Mouse (Mus musculus) heart, embryonic 13.5 days (tissue): ENCODE measurements at regions not wholly inside any gene's neighbourhood (a gene's known extent, or its start where the extent isn't known, plus 50 kb on each side); places are given as distances from the start of the nearest gene placed in this dataset.
"Not testable (repeated sequence)": the region's sequence is repeated elsewhere in the genome, so short reads cannot be mapped to it uniquely, and the experiment has no call there.

Experiments
- ATAC-seq: fragments of 200-750 bp; cut with Nextera tagmentation; 2 replicates; pipeline ENCODE4 v1.8.0; 2017; ENCODE audit warnings: moderate TSS enrichment; ENCODE audit not compliant: insufficient number of reproducible peaks, low FRiP score, low TSS enrichment; ENCODE audit errors: extremely low read depth
- H3K27ac ChIP-seq: fragments of 300-500 bp; sonication (generic); replicated peaks from 2 replicates; pipeline ENCODE4 v1.5.1; 2015; ENCODE audit warnings: moderate library complexity, mild to moderate bottlenecking, inconsistent platforms
- H3K27me3 ChIP-seq: fragments of 300-500 bp; sonication (generic); replicated peaks from 2 replicates; pipeline ENCODE4 v1.6.1; 2015; ENCODE audit warnings: mild to moderate bottlenecking, inconsistent platforms
- H3K36me3 ChIP-seq: fragments of 300-500 bp; sonication (generic); 2 replicates; pipeline ENCODE4 v1.6.1; 2015; ENCODE audit warnings: mild to moderate bottlenecking, inconsistent platforms
- H3K4me1 ChIP-seq: fragments of 300-500 bp; sonication (generic); 2 replicates; pipeline ENCODE4 v1.6.1; 2015; ENCODE audit warnings: inconsistent platforms
- H3K4me2 ChIP-seq: fragments of 300-500 bp; sonication (generic); 2 replicates; pipeline ENCODE4 v1.6.1; 2015; ENCODE audit warnings: inconsistent platforms, mild to moderate bottlenecking, moderate library complexity
- H3K4me3 ChIP-seq: fragments of 300-500 bp; sonication (generic); 2 replicates; pipeline ENCODE4 v1.5.1; 2015; ENCODE audit warnings: moderate library complexity, mild to moderate bottlenecking, inconsistent platforms
- H3K9ac ChIP-seq: fragments of 300-500 bp; sonication (generic); 2 replicates; pipeline ENCODE4 v1.6.1; 2015; ENCODE audit warnings: inconsistent platforms, mild to moderate bottlenecking, moderate library complexity
- H3K9me3 ChIP-seq: fragments of 300-500 bp; sonication (generic); 2 replicates; pipeline ENCODE4 v1.6.1; 2016; ENCODE audit warnings: inconsistent platforms
- WGBS: fragments of 180-500 bp; shearing (Covaris S2); methylation state at CpG from one replicate; pipeline ENCODE4 v1.1.7; 2015; ENCODE audit warnings: mixed read lengths; 5-methylcytosine and 5-hydroxymethylcytosine counted together

GRCm38 (mm10) chr3:18452197-18452933, 504.2 kb downstream of the Cypt12 start:
- Histone ChIP-seq H3K4me1 (no peaks in the 10 kb centered on the region), H3K9me3 (no peaks in the 10 kb centered on the region), H3K27ac (no peak overlapping the region), H3K27me3 (no peaks in the 10 kb centered on the region), H3K4me3 (no peak overlapping the region), H3K36me3 (no peaks in the 10 kb centered on the region), H3K4me2 (no peak overlapping the region), H3K9ac (no peak overlapping the region)
- WGBS: 70% methylated on average over 3 of the region's 3 CpGs
- no peak for ATAC-seq

GRCm38 (mm10) chr3:18453220-18453985, 505.2 kb downstream of the Cypt12 start:
- Histone ChIP-seq H3K27ac (no peak overlapping the region), H3K9me3 (no peaks in the 10 kb centered on the region), H3K36me3 (no peaks in the 10 kb centered on the region), H3K9ac (no peak overlapping the region), H3K4me3 (no peak overlapping the region), H3K4me2 (no peak overlapping the region), H3K27me3 (no peaks in the 10 kb centered on the region), H3K4me1 (no peaks in the 10 kb centered on the region)
- 86% methylated on average over 3 of the region's 3 CpGs for WGBS
- ATAC-seq: no peak

DNA sequence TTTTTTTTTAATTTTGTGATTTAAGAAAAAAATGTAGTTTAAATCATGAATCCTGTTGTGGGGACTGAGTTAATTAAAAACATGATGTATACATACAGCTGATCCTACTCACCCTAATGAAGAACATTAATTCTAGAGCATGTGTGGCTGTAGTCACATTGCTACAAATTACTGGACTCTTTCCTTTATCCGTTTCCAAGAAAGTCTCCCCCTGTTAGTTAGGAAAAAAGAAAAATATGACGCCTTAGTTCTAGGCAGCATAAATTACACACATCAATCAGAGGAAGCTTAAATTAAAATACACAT, 505.7 kb downstream of the Cypt12 start:
- no peak for ATAC-seq
- WGBS: 77% methylated on average over 2 of the region's 2 CpGs

GRCm38 (mm10) chr3:18454558-18455191, 506.5 kb downstream of the Cypt12 start:
- not testable (repeated sequence) for H3K4me2 ChIP-seq, H3K9ac ChIP-seq, H3K36me3 ChIP-seq, H3K4me1 ChIP-seq, H3K27me3 ChIP-seq, ATAC-seq, H3K4me3 ChIP-seq, H3K27ac ChIP-seq, H3K9me3 ChIP-seq
- WGBS: 85% methylated on average over 4 of the region's 4 CpGs

More for the DNA sequence above, 505.7 kb downstream of the Cypt12 start:
- Histone ChIP-seq H3K9ac (no peak overlapping the region), H3K9me3 (no peaks in the 10 kb centered on the region), H3K27me3 (no peaks in the 10 kb centered on the region), H3K4me1 (no peaks in the 10 kb centered on the region), H3K27ac (no peak overlapping the region), H3K4me2 (no peak overlapping the region), H3K4me3 (no peak overlapping the region), H3K36me3 (no peaks in the 10 kb centered on the region)

GRCm38 (mm10) chr3:18456033-18456690, 508.0 kb downstream of the Cypt12 start:
- no peak for ATAC-seq
- H3K9ac ChIP-seq: no peak overlapping the region
- H3K27ac ChIP-seq: no peak overlapping the region
- no peaks in the 10 kb centered on the region for H3K27me3 ChIP-seq
- H3K4me3 ChIP-seq: no peak overlapping the region
- no peaks in the 10 kb centered on the region for H3K36me3 ChIP-seq
- H3K4me2 ChIP-seq: no peak overlapping the region
- H3K9me3 ChIP-seq: no peaks in the 10 kb centered on the region
- WGBS: 71% methylated on average over 2 of the region's 2 CpGs
- no peaks in the 10 kb centered on the region for H3K4me1 ChIP-seq

DNA sequence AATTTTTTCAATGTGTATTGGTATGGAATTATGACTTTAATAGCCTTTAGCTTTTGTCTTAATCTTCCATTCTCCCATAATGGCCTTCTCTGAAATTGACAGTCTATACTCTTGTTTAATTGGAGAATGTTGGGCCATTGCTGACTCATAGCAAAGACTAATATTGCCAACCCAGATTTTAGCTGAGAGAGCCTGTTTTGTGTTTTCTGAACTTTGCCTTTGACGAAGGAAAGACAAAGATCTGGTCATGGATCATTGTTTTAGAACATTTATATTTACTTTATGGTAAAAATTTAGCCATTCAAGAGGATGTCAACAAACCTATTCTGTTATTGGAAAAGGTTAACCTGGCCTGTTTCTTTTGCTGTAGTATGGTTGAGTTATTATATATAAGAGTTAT, 512.1 kb downstream of the Cypt12 start:
- 70% methylated on average over 1 of the region's 1 CpGs for WGBS
- H3K9me3 ChIP-seq: no peaks in the 10 kb centered on the region
- no peak for ATAC-seq

DNA sequence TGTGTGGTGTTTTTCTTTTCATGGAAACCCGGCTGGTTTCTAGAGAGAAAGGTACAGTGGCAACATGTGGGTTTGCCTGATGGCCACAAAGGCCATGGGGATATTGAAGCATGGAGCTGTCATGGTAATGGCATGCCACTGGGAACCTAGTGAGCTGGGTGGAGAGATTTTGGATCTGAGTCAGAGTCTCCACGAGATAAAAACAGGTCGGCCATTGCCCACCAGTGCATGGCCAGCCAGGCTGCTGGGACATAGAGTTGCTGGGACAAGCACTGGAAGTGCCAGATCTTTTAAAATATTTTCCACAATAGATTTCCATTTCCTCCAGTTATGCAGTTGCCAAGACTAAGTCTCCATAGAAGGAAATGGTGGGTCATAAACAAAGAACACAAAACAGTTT, 523.6 kb downstream of the Cypt12 start:
- Histone ChIP-seq H3K9me3 (no peaks in the 10 kb centered on the region), H3K4me3 (no peak overlapping the region), H3K27me3 (no peaks in the 10 kb centered on the region), H3K4me2 (no peak overlapping the region), H3K4me1 (no peaks in the 10 kb centered on the region), H3K27ac (no peak overlapping the region), H3K36me3 (no peaks in the 10 kb centered on the region), H3K9ac (no peak overlapping the region)
- 60% methylated on average over 3 of the region's 3 CpGs for WGBS
- no peak for ATAC-seq

More for the DNA sequence above, 512.1 kb downstream of the Cypt12 start:
- H3K4me2 ChIP-seq: no peak overlapping the region
- no peak overlapping the region for H3K9ac ChIP-seq
- no peak overlapping the region for H3K4me3 ChIP-seq
- no peaks in the 10 kb centered on the region for H3K27me3 ChIP-seq
- H3K4me1 ChIP-seq: no peaks in the 10 kb centered on the region
- no peak overlapping the region for H3K27ac ChIP-seq
- H3K36me3 ChIP-seq: no peaks in the 10 kb centered on the region

DNA sequence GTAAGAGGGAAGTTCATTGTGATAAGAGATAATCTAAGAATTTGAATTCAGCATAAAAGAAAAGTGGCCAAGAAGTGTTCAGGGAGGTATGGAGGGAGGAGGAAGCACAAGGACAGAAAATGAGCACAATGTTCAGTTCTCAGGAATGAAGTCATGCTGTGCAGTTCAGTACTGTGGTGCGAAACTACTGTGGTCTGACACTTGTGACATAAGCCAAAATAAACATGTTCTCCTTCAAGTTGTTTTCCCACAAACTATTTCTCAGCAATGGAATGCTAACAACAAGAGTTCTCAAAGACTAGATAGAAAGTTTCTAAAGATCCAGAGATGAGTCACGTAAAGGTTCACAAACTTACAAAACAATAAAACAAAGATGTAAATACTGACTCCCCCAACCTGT, 531.3 kb downstream of the Cypt12 start:
- Histone ChIP-seq H3K27me3 (no peaks in the 10 kb centered on the region), H3K4me2 (no peak overlapping the region), H3K4me1 (no peaks in the 10 kb centered on the region), H3K36me3 (no peaks in the 10 kb centered on the region), H3K27ac (no peak overlapping the region), H3K4me3 (no peak overlapping the region), H3K9ac (no peak overlapping the region), H3K9me3 (no peaks in the 10 kb centered on the region)
- ATAC-seq: no peak
- 69% methylated on average over 2 of the region's 2 CpGs for WGBS

DNA sequence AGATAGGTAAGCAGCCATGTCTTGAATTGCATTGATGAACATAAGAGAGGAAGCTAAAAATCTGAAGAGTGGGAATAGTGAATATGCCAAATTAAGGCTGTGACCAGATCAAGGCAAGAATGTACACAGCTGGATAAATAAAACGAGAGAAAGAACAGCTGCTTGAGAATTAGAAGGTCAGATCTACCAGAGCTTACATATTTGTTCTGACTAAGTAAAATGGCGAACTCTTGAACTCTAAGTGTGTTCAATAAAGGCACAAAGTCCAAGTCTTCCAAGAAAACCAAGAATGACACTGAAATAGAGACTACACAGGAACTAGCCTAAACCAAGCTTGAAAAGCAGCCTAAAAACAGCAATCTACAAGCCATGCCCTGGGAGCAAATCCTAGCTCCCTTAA, 533.8 kb downstream of the Cypt12 start:
- WGBS: 62% methylated on average over 2 of the region's 2 CpGs
- Histone ChIP-seq H3K36me3 (no peaks in the 10 kb centered on the region), H3K27ac (no peak overlapping the region), H3K4me1 (no peaks in the 10 kb centered on the region), H3K27me3 (no peaks in the 10 kb centered on the region), H3K9ac (no peak overlapping the region), H3K4me3 (no peak overlapping the region), H3K4me2 (no peak overlapping the region), H3K9me3 (no peaks in the 10 kb centered on the region)
- ATAC-seq: no peak

GRCm38 (mm10) chr3:18488886-18489285, 540.7 kb downstream of the Cypt12 start:
- no peak overlapping the region for H3K9ac ChIP-seq
- H3K27ac ChIP-seq: no peak overlapping the region
- no peaks in the 10 kb centered on the region for H3K9me3 ChIP-seq
- no peak overlapping the region for H3K4me2 ChIP-seq
- H3K4me3 ChIP-seq: no peak overlapping the region
- H3K36me3 ChIP-seq: no peaks in the 10 kb centered on the region
- WGBS: 46% methylated on average over 2 of the region's 2 CpGs
- no peaks in the 10 kb centered on the region for H3K4me1 ChIP-seq
- ATAC-seq: no peak
- no peaks in the 10 kb centered on the region for H3K27me3 ChIP-seq

DNA sequence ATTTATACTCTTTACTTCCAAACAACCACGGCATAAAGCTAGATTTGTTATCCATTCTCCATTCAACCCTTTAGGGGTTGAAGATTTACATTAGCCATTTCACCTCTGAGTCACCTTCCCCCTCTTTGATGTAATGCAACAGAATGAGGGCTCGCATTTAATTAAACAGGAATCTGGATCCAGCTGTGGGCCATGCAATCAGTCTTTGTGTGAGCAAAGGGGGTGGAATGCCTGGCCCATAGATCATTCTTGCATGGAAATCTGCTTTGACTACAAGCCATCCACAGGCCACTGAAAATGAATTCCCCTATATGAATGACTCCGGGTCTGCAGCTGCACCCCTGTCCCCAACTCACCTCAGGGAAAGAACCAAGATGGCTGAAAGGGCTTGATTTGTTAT, 574.4 kb downstream of the Cypt12 start:
- Histone ChIP-seq H3K27me3 (no peaks in the 10 kb centered on the region), H3K9ac (no peak overlapping the region), H3K9me3 (no peaks in the 10 kb centered on the region), H3K4me2 (no peak overlapping the region), H3K36me3 (no peaks in the 10 kb centered on the region), H3K4me3 (no peak overlapping the region), H3K4me1 (no peaks in the 10 kb centered on the region), H3K27ac (no peak overlapping the region)
- 77% methylated on average over 3 of the region's 3 CpGs for WGBS
- ATAC-seq: no peak
